Mouse (Mus musculus): ENCODE measurements at regions not wholly inside any gene's neighbourhood (a gene's known extent, or its start where the extent isn't known, plus 50 kb on each side); places are given as distances from the start of the nearest gene placed in this dataset.

DNA sequence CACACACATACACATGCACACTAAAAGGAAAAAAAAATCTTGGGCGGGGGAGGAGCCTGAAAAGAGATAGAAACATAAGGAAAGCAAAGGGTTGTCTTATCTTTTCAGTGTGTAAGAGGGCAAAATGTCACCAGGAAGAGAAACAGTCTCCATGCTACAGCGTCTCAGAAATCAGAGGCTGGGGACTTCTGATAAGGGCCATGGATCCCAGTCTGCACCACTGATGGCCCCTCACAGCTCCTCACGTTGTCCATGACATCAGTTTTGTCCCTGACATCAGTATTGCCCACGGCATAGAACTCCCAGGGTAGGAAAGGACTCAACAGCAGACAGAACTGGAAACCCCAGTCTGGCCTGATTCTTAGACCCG is 135.0 kb downstream of the 2410131K14Rik start:
- H3K36me3 ChIP-seq (ENCODE audit: control insufficient read depth, insufficient read depth, low read length), result no peaks in the 10 kb centered on the region
- H3K4me2 ChIP-seq (ENCODE audit: low read length), result peak overlapping the region; percentile 80
- ATAC-seq (replicated peaks; ENCODE audit: low FRiP score, low TSS enrichment, low read depth) (no peak), DNase-seq (ENCODE audit: low spot score) (no peak)
- H3K4me1 ChIP-seq (replicated peaks; ENCODE audit: control insufficient read depth, insufficient read depth, low read length), result peaks cover 12% of the 10 kb centered on the region
- no peak overlapping the region; the same call in 1 of the 2 replicates for H3K4me3 ChIP-seq (ENCODE audit: low read depth, low read length)
- H3K9me3 ChIP-seq (ENCODE audit: control insufficient read depth, low read length), result no peaks in the 10 kb centered on the region
- 24% methylated on average over 5 of the region's 5 CpGs for whole genome bisulfite sequencing
- no peak overlapping the region for H3K9ac ChIP-seq (ENCODE audit: low read length)
- 0 out of 2 replicates have a peak, but pooled peaks cover 5% of the 10 kb centered on the region for H3K27me3 ChIP-seq (replicated peaks; ENCODE audit: control insufficient read depth, insufficient read depth, low read length)
- H3K27ac ChIP-seq (ENCODE audit: low read depth), result peak overlapping the region; percentile 67

DNA sequence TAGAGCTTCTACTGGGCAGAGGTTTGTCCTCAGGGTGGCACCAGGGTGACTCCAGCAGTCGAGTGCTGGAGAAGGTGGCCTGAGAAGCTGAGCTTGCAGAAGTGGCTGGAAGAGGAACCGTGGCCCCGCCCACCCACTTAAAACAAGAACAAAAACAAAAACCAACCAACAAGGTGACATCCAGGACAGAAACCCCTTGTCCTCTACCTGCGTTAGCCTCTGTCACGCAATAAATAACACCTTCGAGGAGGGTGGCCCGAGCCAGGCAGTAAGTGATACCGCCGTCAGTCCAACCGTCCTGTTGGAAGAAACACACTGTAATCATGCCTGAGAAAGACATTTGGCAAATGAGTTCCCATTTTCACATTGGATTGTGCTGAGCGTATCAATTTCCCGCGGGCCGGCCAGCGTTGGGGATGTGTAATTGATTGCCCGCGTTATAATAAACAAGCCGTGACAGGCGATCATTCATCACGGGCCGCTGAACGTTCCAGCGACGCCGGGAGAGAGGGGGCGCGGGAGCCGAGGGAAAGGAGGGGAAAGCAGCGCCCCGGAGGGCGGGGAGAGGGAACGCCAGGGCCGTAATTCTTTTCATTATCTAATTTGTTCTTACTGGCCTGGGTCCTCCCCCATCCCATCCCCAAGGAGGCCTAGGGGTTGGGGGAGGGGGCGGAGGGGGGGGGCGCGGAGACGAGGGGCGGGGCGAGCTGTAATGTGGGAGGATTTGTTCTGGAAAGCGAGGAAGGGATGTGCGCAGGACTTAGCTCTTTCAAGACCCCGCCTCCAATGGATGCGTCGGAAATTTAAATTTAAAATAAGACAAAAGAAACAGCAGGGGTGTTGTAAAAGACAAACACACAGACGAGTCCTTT is 135.6 kb downstream of the 2410131K14Rik start:
- H3K27me3 ChIP-seq (replicated peaks; ENCODE audit: control insufficient read depth, insufficient read depth, low read length), result 0 out of 2 replicates have a peak, but pooled peaks cover 5% of the 10 kb centered on the region
- peak overlapping the region; percentile 39 for H3K4me3 ChIP-seq (ENCODE audit: low read depth, low read length)
- DNase-seq (ENCODE audit: low spot score) (peak; percentile 88), ATAC-seq (replicated peaks; ENCODE audit: low FRiP score, low TSS enrichment, low read depth) (peak; percentile 78)
- H3K27ac ChIP-seq (ENCODE audit: low read depth), result peak overlapping the region; percentile 75
- no peaks in the 10 kb centered on the region for H3K9me3 ChIP-seq (ENCODE audit: control insufficient read depth, low read length)
- H3K4me1 ChIP-seq (replicated peaks; ENCODE audit: control insufficient read depth, insufficient read depth, low read length), result peaks cover 18% of the 10 kb centered on the region
- H3K4me2 ChIP-seq (ENCODE audit: low read length), result peak overlapping the region; percentile 80
- peak overlapping the region; percentile 34 for H3K9ac ChIP-seq (ENCODE audit: low read length)
- WGBS, result under 1% methylated on average over 45 of the region's 45 CpGs
- no peaks in the 10 kb centered on the region for H3K36me3 ChIP-seq (ENCODE audit: control insufficient read depth, insufficient read depth, low read length)

DNA sequence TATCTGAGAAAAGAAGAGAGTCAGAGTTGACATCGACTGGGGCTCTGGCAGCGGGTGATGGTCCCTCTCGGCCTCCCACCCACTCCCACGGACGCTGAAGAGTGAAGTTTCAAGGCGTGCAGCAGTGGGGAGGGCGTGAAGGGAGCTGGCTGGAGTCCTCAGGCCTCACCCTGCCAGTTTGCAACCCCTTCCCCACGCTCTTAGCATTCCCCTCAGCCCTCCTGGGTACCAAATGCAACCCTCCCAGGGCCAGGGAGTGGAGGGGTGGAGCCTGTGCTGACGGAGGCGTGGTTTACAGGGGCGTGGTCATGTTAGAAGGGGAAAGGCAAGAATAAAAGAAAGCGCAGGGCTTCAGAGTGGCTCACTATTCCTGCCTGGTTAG is 136.3 kb downstream of the 2410131K14Rik start:
- Histone ChIP-seq H3K27ac (ENCODE audit: low read depth) (peak overlapping the region; percentile 75), H3K27me3 (replicated peaks; ENCODE audit: control insufficient read depth, insufficient read depth, low read length) (0 out of 2 replicates have a peak, but pooled peaks cover 5% of the 10 kb centered on the region), H3K36me3 (ENCODE audit: control insufficient read depth, insufficient read depth, low read length) (no peaks in the 10 kb centered on the region), H3K9ac (ENCODE audit: low read length) (peak overlapping the region; percentile 34), H3K4me1 (replicated peaks; ENCODE audit: control insufficient read depth, insufficient read depth, low read length) (peaks cover 18% of the 10 kb centered on the region), H3K4me2 (ENCODE audit: low read length) (peak overlapping the region; percentile 80), H3K9me3 (ENCODE audit: control insufficient read depth, low read length) (no peaks in the 10 kb centered on the region), H3K4me3 (ENCODE audit: low read depth, low read length) (peak overlapping the region; percentile 39)
- ATAC-seq (replicated peaks; ENCODE audit: low FRiP score, low TSS enrichment, low read depth), result peak; percentile 44
- under 1% methylated on average over 12 of the region's 12 CpGs for WGBS
- DNase-seq (ENCODE audit: low spot score), result peak; percentile 89

DNA sequence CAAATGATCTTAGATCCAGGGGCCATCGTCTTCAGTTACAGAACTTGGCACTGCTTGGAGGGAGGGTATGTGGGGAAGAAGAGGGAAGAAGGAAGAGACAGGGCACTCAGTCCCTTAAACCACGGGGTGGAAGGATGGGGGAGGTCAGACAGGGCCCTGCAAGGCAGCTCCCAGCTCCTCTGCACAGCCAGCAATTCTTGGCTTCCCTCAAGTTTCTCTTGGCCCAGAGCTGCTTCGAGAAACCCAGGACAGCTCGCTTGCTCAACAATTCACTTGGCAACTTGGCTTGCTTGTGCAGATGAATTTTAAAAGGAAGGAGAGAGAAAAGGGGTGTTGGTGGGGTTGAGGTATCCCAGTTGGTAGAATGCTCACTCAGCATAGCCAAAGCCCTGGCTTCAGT is 141.1 kb downstream of the 2410131K14Rik start:
- Histone ChIP-seq H3K36me3 (ENCODE audit: control insufficient read depth, insufficient read depth, low read length) (no peaks in the 10 kb centered on the region), H3K4me1 (replicated peaks; ENCODE audit: control insufficient read depth, insufficient read depth, low read length) (peaks cover 10% of the 10 kb centered on the region; the same call in 1 of the 2 replicates), H3K9me3 (ENCODE audit: control insufficient read depth, low read length) (peaks cover 10% of the 10 kb centered on the region), H3K9ac (ENCODE audit: low read length) (no peak overlapping the region), H3K27me3 (replicated peaks; ENCODE audit: control insufficient read depth, insufficient read depth, low read length) (no peaks in the 10 kb centered on the region), H3K27ac (ENCODE audit: low read depth) (no peak overlapping the region), H3K4me2 (ENCODE audit: low read length) (no peak overlapping the region), H3K4me3 (ENCODE audit: low read depth, low read length) (no peak overlapping the region)
- DNase-seq (ENCODE audit: low spot score) (no peak), ATAC-seq (replicated peaks; ENCODE audit: low FRiP score, low TSS enrichment, low read depth) (no peak)
- WGBS, result 70% methylated on average over 4 of the region's 4 CpGs

DNA sequence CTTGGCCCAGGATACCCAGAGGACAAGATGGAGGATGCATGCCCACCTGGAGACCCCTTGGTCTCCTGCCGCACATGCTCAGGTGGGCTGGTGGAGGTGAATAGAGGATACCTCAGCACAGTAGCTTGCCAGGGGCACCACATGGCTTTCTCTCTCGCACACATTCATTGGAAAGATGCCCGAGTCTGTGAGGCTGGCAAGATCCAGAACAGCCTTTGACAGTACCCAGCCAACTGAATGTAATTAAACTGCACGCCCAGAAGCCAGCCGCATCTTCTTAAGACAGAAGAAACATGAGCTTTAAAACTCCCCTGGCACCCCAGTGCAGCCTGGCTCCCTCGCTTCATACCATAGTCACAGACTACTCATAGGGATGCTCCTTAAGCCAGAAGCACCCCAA is 143.4 kb downstream of the 2410131K14Rik start:
- Histone ChIP-seq H3K4me2 (ENCODE audit: low read length) (no peak overlapping the region), H3K9me3 (ENCODE audit: control insufficient read depth, low read length) (peaks cover 10% of the 10 kb centered on the region), H3K27ac (ENCODE audit: low read depth) (no peak overlapping the region), H3K36me3 (ENCODE audit: control insufficient read depth, insufficient read depth, low read length) (no peaks in the 10 kb centered on the region), H3K4me3 (ENCODE audit: low read depth, low read length) (no peak overlapping the region), H3K4me1 (replicated peaks; ENCODE audit: control insufficient read depth, insufficient read depth, low read length) (peaks cover 10% of the 10 kb centered on the region; the same call in 1 of the 2 replicates), H3K9ac (ENCODE audit: low read length) (no peak overlapping the region), H3K27me3 (replicated peaks; ENCODE audit: control insufficient read depth, insufficient read depth, low read length) (no peaks in the 10 kb centered on the region)
- no peak for ATAC-seq (replicated peaks; ENCODE audit: low FRiP score, low TSS enrichment, low read depth)
- no peak for DNase-seq (ENCODE audit: low spot score)
- 89% methylated on average over 6 of the region's 6 CpGs for WGBS

DNA sequence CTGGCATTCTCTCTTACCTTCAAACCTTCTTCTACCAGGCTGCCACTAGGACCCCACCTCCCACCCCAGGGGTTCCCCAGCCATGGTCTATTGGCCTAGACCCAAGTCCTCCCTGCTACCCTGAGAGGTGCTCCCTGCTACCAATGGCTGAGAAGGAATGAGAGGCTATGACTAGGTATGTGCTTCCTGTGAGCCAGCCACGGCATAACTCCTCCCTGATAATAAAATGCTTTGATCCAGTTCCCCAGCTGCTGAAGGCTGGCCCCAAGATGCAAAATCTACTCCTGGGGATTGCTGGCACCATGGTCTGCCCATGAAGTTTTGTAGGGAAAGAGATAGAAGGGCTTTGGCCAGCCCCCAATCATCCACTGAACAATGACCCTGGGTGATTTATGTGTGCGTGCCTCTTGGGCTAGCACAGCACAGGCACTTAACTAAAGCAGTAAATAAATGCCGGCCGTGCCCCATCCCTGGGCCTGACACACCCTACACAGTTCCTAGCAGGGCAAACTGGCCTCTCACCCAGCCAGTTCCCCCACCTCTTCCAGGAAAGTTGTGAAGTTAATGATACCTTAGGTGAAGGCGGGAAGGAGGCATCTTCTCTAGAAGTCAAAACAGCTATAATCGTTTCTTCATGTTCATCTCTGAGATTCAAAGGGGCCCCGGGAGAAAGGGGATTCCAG is 145.8 kb downstream of the 2410131K14Rik start:
- Histone ChIP-seq H3K4me3 (ENCODE audit: low read depth, low read length) (no peak overlapping the region), H3K27ac (ENCODE audit: low read depth) (no peak overlapping the region), H3K4me1 (replicated peaks; ENCODE audit: control insufficient read depth, insufficient read depth, low read length) (no peaks in the 10 kb centered on the region), H3K27me3 (replicated peaks; ENCODE audit: control insufficient read depth, insufficient read depth, low read length) (peaks cover 3% of the 10 kb centered on the region; the same call in 1 of the 2 replicates), H3K9me3 (ENCODE audit: control insufficient read depth, low read length) (peaks cover 10% of the 10 kb centered on the region), H3K36me3 (ENCODE audit: control insufficient read depth, insufficient read depth, low read length) (no peaks in the 10 kb centered on the region), H3K4me2 (ENCODE audit: low read length) (no peak overlapping the region), H3K9ac (ENCODE audit: low read length) (no peak overlapping the region)
- no peak for DNase-seq (ENCODE audit: low spot score)
- 66% methylated on average over 7 of the region's 7 CpGs for WGBS
- ATAC-seq (replicated peaks; ENCODE audit: low FRiP score, low TSS enrichment, low read depth), result no peak

DNA sequence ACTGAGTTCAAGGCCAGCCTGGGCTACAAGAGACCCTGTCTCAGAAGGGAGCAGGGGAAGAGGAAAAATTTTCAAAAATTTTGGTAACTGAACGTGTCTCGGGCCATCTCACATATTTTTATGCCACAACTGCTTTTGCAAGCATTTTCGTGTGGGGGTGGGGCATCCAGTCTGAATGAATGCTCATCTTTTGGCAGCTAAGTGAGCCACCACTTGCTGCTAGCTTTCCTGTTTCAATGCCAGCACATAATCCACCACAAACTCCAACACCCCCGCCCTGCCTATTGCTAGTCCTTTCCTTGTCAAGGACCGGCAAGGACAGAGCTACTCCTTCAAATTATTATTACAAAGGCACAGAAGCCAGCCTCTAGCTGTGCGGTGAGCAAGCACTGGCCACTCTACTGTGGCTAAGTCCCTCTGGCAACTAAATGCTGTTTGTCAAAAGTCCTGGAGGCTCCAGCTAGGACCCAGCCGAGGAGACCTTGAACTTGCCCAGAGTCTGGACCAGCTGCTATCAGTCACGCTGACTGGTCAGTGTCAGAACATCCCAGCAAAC is 148.0 kb downstream of the 2410131K14Rik start:
- Histone ChIP-seq H3K4me1 (replicated peaks; ENCODE audit: control insufficient read depth, insufficient read depth, low read length) (peaks cover 6% of the 10 kb centered on the region; the same call in 1 of the 2 replicates), H3K4me2 (ENCODE audit: low read length) (no peak overlapping the region), H3K9me3 (ENCODE audit: control insufficient read depth, low read length) (peaks cover 10% of the 10 kb centered on the region), H3K36me3 (ENCODE audit: control insufficient read depth, insufficient read depth, low read length) (no peaks in the 10 kb centered on the region), H3K27ac (ENCODE audit: low read depth) (no peak overlapping the region), H3K27me3 (replicated peaks; ENCODE audit: control insufficient read depth, insufficient read depth, low read length) (peaks cover 7% of the 10 kb centered on the region; the same call in 1 of the 2 replicates), H3K9ac (ENCODE audit: low read length) (no peak overlapping the region), H3K4me3 (ENCODE audit: low read depth, low read length) (no peak overlapping the region)
- WGBS, result 85% methylated on average over 8 of the region's 8 CpGs
- no peak for ATAC-seq (replicated peaks; ENCODE audit: low FRiP score, low TSS enrichment, low read depth)
- no peak for DNase-seq (ENCODE audit: low spot score)

DNA sequence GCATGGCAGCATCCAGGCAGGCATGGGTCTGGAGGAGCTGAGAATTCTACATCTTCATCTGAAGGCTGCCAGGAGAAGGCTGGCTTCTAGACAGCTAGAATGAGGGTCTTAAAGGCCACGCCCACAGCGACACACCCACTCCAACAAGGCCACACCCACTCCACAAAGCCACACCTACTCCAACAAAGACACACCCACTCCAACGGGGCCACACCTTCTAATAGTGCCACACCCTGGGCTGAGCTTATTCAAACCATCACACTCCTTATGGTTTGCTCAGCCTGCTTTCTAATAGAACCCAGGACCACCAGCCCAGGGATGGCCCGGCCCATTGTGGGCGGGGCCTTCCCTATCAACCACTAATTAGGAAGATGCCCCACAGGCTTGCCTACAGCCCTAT is 149.0 kb downstream of the 2410131K14Rik start:
- Histone ChIP-seq H3K27me3 (replicated peaks; ENCODE audit: control insufficient read depth, insufficient read depth, low read length) (peaks cover 7% of the 10 kb centered on the region; the same call in 1 of the 2 replicates), H3K9ac (ENCODE audit: low read length) (no peak overlapping the region), H3K4me2 (ENCODE audit: low read length) (no peak overlapping the region), H3K27ac (ENCODE audit: low read depth) (no peak overlapping the region), H3K4me1 (replicated peaks; ENCODE audit: control insufficient read depth, insufficient read depth, low read length) (peaks cover 6% of the 10 kb centered on the region; the same call in 1 of the 2 replicates), H3K36me3 (ENCODE audit: control insufficient read depth, insufficient read depth, low read length) (no peaks in the 10 kb centered on the region), H3K4me3 (ENCODE audit: low read depth, low read length) (no peak overlapping the region), H3K9me3 (ENCODE audit: control insufficient read depth, low read length) (peaks cover 10% of the 10 kb centered on the region)
- no peak for ATAC-seq (replicated peaks; ENCODE audit: low FRiP score, low TSS enrichment, low read depth)
- WGBS, result 52% methylated on average over 5 of the region's 5 CpGs
- no peak for DNase-seq (ENCODE audit: low spot score)

Measured in intestine, embryonic 14.5 days (tissue).